Mouse (Mus musculus): ENCODE results near the gene Ntn1. TPM values are rescaled to one million over a fixed set of nuclear protein-coding genes. Genes with fewer than 3 reads are reported as not detected.

The Ntn1 gene
- polyA plus RNA-seq, 1 experiment from 2014 or later: 3.2 TPM

DNA sequence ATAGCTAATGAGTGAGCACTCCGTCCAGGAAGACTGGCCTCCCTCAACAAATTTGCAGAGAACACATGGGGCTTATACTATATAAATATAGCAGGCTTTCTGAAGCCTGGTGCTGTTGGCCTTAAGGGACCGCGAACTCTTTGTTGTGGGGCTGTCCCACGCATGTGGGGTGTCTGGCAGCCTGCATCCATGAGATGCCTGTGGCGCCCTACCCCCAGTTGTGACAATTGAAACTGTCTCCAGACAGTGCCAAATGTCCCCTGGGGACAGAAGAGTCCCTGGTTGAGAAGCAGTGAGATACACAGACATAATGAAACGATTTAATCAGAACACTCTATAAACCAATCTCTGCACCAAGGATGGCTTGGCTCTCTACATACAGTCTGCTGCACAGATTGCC lies 150.5 kb downstream of the Ntn1 start:
- no peak overlapping the region for H3K4me3 ChIP-seq (ENCODE audit: low read depth, low read length)
- no peaks in the 10 kb centered on the region for H3K36me3 ChIP-seq (ENCODE audit: insufficient read depth)
- H3K27ac ChIP-seq (ENCODE audit: low read depth): no peak overlapping the region
- no peak for DNase-seq
- no peak overlapping the region for H3K4me2 ChIP-seq
- H3K4me1 ChIP-seq (ENCODE audit: insufficient read depth): no peaks in the 10 kb centered on the region
- H3K27me3 ChIP-seq (ENCODE audit: insufficient read depth, low read length): no peaks in the 10 kb centered on the region
- WGBS: 72% methylated on average over 6 of the region's 6 CpGs
- TF ChIP-seq CTCF (IDR thresholded peaks at IDR 0.05; ENCODE audit: low read depth): no peak
- no peaks in the 10 kb centered on the region for H3K9me3 ChIP-seq (ENCODE audit: low read depth, low read length)
- H3K9ac ChIP-seq: no peak overlapping the region
- no peak for ATAC-seq (ENCODE audit: insufficient read depth)

DNA sequence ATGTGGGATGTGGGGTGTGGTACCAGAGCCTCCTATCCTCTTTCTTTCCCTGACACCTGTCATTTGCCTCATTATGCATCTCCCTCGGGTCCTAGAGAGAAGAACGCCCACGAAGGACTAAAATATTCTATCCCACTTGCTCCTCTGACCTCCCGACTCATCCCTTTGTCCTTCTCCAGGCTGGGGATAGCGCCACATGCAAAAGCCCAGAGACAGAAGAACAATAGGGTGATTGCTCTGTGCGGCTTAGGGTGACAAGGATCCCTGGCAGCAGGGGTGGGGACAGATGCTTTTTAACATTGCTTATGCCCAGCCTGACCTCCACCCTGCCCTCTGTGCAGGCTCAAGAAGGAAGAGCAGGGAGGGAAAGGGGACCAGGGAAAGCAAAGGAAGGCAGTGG lies 152.7 kb downstream of the Ntn1 start:
- Histone ChIP-seq H3K4me1 (ENCODE audit: insufficient read depth) (no peaks in the 10 kb centered on the region), H3K9ac (no peak overlapping the region), H3K27ac (ENCODE audit: low read depth) (no peak overlapping the region), H3K4me3 (ENCODE audit: low read depth, low read length) (no peak overlapping the region), H3K9me3 (ENCODE audit: low read depth, low read length) (no peaks in the 10 kb centered on the region), H3K36me3 (ENCODE audit: insufficient read depth) (no peaks in the 10 kb centered on the region), H3K27me3 (ENCODE audit: insufficient read depth, low read length) (no peaks in the 10 kb centered on the region), H3K4me2 (no peak overlapping the region)
- TF ChIP-seq CTCF (IDR thresholded peaks at IDR 0.05; ENCODE audit: low read depth): no peak
- ATAC-seq (ENCODE audit: insufficient read depth) (no peak), DNase-seq (no peak)
- 50% methylated on average over 6 of the region's 6 CpGs for WGBS

DNA sequence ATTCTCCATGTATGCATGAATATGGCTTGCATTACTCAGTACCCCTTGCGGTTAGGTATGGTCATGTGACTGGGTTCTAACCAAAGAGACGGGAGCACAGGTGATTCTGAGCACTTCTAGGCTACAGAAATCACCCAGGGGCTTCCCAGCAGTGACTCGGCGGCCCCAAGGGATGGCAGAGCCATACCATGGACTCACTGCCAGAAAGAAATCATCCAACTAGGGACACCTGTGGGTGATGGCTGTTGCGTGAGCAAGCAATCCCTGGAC lies 155.7 kb downstream of the Ntn1 start:
- Histone ChIP-seq H3K27ac (ENCODE audit: low read depth) (no peak overlapping the region), H3K36me3 (ENCODE audit: insufficient read depth) (no peaks in the 10 kb centered on the region), H3K9ac (no peak overlapping the region), H3K27me3 (ENCODE audit: insufficient read depth, low read length) (no peaks in the 10 kb centered on the region), H3K4me3 (ENCODE audit: low read depth, low read length) (no peak overlapping the region), H3K4me2 (no peak overlapping the region), H3K9me3 (ENCODE audit: low read depth, low read length) (no peaks in the 10 kb centered on the region), H3K4me1 (ENCODE audit: insufficient read depth) (no peaks in the 10 kb centered on the region)
- 88% methylated on average over 5 of the region's 5 CpGs for WGBS
- no peak for DNase-seq
- no peak for TF ChIP-seq CTCF (IDR thresholded peaks at IDR 0.05; ENCODE audit: low read depth)
- ATAC-seq (ENCODE audit: insufficient read depth): no peak

DNA sequence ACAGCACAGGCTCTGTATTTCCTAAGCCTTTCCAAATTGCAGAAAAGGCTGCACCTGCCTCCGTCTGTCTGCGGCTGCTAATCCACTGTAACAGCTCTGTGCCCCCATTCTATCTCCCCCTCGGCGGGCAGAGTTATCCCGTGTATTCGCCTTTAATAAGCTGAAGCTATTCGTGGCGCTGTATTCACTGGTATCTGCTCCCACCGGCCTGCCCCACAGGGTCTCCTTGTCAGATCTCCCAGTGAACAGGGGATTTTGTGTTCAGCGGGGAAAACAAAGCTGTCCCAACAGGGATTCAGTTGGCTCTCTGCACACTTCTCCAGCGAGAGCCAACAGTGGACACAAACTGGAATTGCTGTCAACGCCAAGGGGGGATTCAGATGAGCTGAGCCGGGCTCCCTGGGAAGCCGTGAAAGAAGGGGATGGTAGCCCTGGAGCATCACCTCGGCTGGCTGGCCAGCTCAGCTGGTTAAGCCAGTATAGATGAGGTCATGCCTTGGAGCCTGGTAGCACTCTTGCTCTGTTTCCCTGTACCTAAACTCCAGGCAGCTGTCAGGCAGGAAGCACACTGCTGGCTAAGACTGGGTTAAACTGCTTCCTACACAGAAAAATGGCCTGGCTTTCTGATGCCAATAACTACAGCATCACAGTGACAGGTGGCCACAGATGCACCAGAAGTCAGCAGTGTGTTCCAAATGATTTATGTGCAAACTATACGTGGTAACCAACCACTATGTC lies 156.2 kb downstream of the Ntn1 start:
- 73% methylated on average over 16 of the region's 16 CpGs for WGBS
- Histone ChIP-seq H3K4me2 (no peak overlapping the region), H3K9me3 (ENCODE audit: low read depth, low read length) (no peaks in the 10 kb centered on the region), H3K4me1 (ENCODE audit: insufficient read depth) (no peaks in the 10 kb centered on the region), H3K27me3 (ENCODE audit: insufficient read depth, low read length) (no peaks in the 10 kb centered on the region), H3K4me3 (ENCODE audit: low read depth, low read length) (no peak overlapping the region), H3K36me3 (ENCODE audit: insufficient read depth) (no peaks in the 10 kb centered on the region), H3K9ac (no peak overlapping the region), H3K27ac (ENCODE audit: low read depth) (no peak overlapping the region)
- ATAC-seq (ENCODE audit: insufficient read depth) (no peak), DNase-seq (no peak)
- no peak for TF ChIP-seq CTCF (IDR thresholded peaks at IDR 0.05; ENCODE audit: low read depth)

DNA sequence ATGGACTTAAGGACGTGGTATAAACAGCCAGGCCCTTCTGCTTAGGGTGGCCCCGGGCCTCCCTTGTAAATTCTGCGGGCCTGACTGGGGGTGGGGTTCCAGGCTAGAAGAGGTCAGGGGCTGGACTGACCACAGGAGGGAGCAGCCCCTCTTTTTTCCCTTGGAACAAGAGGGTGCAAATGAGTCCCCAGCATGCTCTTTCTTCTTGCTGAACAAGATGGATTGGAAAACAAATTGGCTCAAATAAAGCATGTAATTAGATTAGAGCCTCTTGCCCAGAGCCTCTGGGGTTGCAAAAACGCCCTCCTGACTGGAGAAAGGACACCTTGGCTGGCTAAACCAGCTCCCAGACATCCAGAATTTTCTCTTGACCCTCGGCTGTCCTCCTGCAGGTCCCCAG lies 160.9 kb downstream of the Ntn1 start:
- H3K9me3 ChIP-seq (ENCODE audit: low read depth, low read length): no peaks in the 10 kb centered on the region
- TF ChIP-seq CTCF (IDR thresholded peaks at IDR 0.05; ENCODE audit: low read depth): no peak
- H3K36me3 ChIP-seq (ENCODE audit: insufficient read depth): no peaks in the 10 kb centered on the region
- ATAC-seq (ENCODE audit: insufficient read depth) (no peak), DNase-seq (no peak)
- 40% methylated on average over 5 of the region's 5 CpGs for WGBS
- H3K27ac ChIP-seq (ENCODE audit: low read depth): no peak overlapping the region
- H3K27me3 ChIP-seq (ENCODE audit: insufficient read depth, low read length): no peaks in the 10 kb centered on the region
- no peaks in the 10 kb centered on the region for H3K4me1 ChIP-seq (ENCODE audit: insufficient read depth)
- no peak overlapping the region for H3K4me3 ChIP-seq (ENCODE audit: low read depth, low read length)
- H3K9ac ChIP-seq: no peak overlapping the region
- H3K4me2 ChIP-seq: no peak overlapping the region

DNA sequence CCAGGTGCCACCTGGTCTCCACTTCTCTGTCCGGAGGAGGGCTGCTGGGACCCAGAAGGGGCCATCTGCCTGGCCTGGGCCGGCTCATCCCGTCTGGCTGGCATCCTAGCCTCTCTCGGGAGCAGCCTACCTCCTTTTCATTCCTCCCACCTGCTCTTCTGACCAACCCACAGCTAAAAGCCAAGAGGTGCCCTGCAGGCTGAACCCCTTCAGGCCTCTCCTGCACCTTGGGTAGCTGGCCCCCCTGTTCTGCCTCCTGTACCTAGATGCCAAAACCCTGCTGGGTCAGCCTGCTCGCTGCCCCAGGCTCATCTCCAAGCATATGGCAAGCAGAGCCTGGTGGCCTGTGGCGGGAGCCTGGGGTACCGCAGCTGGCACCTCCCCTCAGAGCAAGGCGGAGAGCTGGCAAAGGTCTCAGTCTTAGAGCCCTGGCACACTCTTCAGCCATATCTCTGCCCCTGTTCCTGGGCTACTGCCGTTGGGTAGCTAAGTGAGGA lies 167.1 kb downstream of the Ntn1 start:
- Histone ChIP-seq H3K4me1 (ENCODE audit: insufficient read depth) (peaks cover 10% of the 10 kb centered on the region), H3K9ac (no peak overlapping the region), H3K27ac (ENCODE audit: low read depth) (no peak overlapping the region), H3K4me3 (ENCODE audit: low read depth, low read length) (no peak overlapping the region), H3K36me3 (ENCODE audit: insufficient read depth) (no peaks in the 10 kb centered on the region), H3K4me2 (no peak overlapping the region), H3K9me3 (ENCODE audit: low read depth, low read length) (no peaks in the 10 kb centered on the region), H3K27me3 (ENCODE audit: insufficient read depth, low read length) (no peaks in the 10 kb centered on the region)
- 87% methylated on average over 9 of the region's 9 CpGs for WGBS
- ATAC-seq (ENCODE audit: insufficient read depth): no peak
- no peak for DNase-seq
- no peak for TF ChIP-seq CTCF (IDR thresholded peaks at IDR 0.05; ENCODE audit: low read depth)

DNA sequence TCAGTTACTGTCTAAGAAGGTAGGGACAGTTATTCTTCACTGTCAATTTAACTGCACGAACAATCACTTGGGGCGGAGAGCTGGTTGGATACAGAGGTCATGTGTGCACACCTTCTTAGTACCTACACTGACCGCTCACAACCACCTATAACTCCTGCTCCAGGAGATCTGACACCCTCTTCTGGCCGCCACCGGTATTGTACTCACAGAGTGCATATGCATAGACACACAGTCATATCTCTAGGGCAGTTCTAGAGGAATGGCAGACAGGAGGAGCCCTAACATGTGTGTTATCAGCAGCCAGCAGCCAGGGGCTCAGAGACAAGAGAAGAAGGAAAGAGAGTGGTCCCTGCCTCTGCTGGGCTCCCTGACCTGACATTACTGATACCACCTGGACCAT lies 169.1 kb downstream of the Ntn1 start:
- WGBS: 95% methylated on average over 5 of the region's 5 CpGs
- peak; percentile 43 for TF ChIP-seq CTCF (IDR thresholded peaks at IDR 0.05; ENCODE audit: low read depth)

More for the DNA sequence above, 169.1 kb downstream of the Ntn1 start:
- no peaks in the 10 kb centered on the region for H3K27me3 ChIP-seq (ENCODE audit: insufficient read depth, low read length)
- ATAC-seq (ENCODE audit: insufficient read depth) (no peak), DNase-seq (no peak)
- no peak overlapping the region for H3K4me2 ChIP-seq
- no peaks in the 10 kb centered on the region for H3K9me3 ChIP-seq (ENCODE audit: low read depth, low read length)
- no peak overlapping the region for H3K9ac ChIP-seq
- no peak overlapping the region for H3K27ac ChIP-seq (ENCODE audit: low read depth)
- no peaks in the 10 kb centered on the region for H3K36me3 ChIP-seq (ENCODE audit: insufficient read depth)
- no peak overlapping the region for H3K4me3 ChIP-seq (ENCODE audit: low read depth, low read length)
- peaks cover 12% of the 10 kb centered on the region for H3K4me1 ChIP-seq (ENCODE audit: insufficient read depth)

Data from lung, embryonic 14.5 days (tissue).